Mouse (Mus musculus): ENCODE results near the gene Gm8765. TPM values are rescaled to one million over a fixed set of nuclear protein-coding genes. Genes with fewer than 3 reads are reported as not detected.
"Not testable (repeated sequence)": the region's sequence is repeated elsewhere in the genome, so short reads cannot be mapped to it uniquely, and the experiment has no call there.

The Gm8765 gene
- total RNA-seq (2021) = not detected

DNA sequence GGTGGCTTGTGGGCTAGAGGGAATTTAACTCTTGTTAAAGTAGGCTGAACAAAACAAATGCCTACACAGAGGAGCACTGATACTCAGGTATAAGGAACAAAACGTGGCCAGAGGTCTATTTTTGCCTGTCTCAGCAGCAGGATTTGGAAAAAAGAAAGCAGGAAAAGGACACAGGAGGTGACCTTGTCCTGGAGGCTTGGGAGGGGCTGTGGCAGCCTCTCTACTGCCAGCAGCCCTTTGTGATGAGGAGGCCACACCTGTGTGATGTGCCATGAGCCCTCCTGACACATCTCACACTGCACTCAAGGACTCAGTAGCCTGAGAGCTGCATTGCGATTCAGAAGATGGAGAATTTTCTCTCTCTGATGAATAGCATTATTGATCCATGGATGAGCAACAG, at the start of gene Gm8765:
TSS of gene Gm8765 (plus strand) at position 301 of the 400 bp plus-strand sequence.
- intact Hi-C loops (cut with DNase I) = not testable (repeated sequence)

DNA sequence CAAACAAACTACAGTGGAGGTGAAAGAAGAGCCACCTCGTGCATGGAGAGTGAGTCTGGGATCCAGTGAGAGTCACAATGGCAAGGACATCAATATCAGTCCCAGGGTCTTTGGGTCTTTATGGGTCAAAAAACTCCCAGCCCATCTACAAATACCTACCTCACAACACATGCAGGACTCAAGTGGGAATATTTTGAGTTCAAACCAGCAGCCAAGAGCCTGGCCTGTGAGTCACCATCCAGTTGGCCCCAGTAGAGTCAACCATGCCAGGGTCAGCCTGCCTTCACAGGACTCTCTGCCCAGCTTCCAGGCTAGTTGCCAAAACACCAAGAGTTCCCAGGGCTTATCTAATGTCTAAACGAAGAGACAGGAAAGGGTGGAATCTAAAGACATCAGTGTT, 49.3 kb upstream of the Gm8765 start:
- intact Hi-C loops (cut with DNase I); DNase-seq (ENCODE audit: low spot score in 2 of 2): not testable (repeated sequence)

More for the DNA sequence above, at the start of gene Gm8765:
- not testable (repeated sequence) for DNase-seq (ENCODE audit: low spot score in 2 of 2)

DNA sequence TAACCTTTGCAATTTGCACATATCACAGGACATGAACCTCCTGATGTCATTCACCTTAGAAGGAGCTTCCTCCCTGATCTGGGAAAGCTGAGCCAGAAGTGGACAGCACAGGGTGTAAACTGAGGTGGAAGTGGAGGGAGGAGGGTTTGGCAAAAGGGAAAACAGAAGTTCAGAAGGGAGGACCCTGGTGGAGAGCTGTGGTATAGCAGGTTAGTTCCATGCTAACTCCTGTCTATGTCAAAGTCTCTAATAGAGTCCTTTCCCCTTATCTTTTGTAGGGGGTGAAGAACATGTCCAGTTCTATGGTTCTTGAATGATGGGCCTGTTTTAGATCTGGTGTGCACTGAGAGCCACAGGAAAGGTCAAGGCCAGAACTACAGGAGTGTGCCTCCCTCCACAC, 52.2 kb downstream of the Gm8765 start:
- intact Hi-C loops (cut with DNase I); DNase-seq (ENCODE audit: low spot score in 2 of 2): not testable (repeated sequence)

DNA sequence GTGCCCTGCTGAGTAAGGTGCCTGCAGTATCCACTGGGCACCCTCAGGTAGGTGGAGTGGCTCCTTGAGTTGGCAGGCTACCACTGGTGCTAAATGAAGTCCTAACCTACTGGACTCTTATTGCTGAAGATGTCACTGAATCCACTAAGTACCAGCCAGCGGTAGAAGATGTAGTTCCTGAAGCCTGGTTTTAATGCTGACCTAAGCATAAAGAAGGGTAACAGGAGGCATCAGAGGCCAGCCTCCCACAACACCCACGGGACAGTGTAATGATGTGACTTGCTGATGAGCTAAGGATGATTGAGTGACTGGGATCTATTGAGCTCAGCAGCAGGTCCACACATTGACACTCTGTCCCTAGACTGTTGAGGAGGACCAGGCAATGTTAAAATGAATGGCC, 53.6 kb downstream of the Gm8765 start:
- no peak for DNase-seq (ENCODE audit: low spot score in 2 of 2)
- intact Hi-C loops (cut with DNase I) = no loop called here

DNA sequence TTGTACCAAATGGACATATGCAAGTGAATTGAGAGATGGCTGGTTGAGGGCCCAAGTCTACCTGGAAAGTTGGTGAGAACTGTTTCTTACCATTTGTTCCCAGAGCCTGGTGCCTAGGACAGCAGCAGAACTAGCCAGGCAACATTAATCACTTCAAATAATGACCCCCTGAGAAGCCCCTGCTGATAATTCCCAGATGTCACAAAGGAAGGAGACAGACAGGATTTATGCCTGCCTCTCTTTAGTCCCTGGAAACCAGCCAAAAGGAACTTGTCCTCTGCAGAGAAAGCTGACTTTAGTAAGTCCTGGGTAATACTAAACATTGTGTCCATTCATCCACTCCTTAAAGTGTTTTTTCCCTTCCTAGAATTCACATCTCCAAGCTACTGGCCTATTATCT, 54.8 kb downstream of the Gm8765 start:
- DNase-seq (ENCODE audit: low spot score in 2 of 2); intact Hi-C loops (cut with DNase I): not testable (repeated sequence)

Small RNAs within 50 kb of the gene (microRNA-seq; reads per million reads assigned to microRNA genes)
- gene Gm23952 = not detected

Other genes starting within 250 kb of the Gm8765 start
- not detected for gene Nutm2, start 231.0 kb upstream of the Gm8765 start, total RNA-seq (2021)
- gene Gm904, start 55.1 kb upstream of the Gm8765 start, total RNA-seq (2021) = not detected